Mouse (Mus musculus): ENCODE results near the gene Gprc5c.

Gprc5c gene

DNA sequence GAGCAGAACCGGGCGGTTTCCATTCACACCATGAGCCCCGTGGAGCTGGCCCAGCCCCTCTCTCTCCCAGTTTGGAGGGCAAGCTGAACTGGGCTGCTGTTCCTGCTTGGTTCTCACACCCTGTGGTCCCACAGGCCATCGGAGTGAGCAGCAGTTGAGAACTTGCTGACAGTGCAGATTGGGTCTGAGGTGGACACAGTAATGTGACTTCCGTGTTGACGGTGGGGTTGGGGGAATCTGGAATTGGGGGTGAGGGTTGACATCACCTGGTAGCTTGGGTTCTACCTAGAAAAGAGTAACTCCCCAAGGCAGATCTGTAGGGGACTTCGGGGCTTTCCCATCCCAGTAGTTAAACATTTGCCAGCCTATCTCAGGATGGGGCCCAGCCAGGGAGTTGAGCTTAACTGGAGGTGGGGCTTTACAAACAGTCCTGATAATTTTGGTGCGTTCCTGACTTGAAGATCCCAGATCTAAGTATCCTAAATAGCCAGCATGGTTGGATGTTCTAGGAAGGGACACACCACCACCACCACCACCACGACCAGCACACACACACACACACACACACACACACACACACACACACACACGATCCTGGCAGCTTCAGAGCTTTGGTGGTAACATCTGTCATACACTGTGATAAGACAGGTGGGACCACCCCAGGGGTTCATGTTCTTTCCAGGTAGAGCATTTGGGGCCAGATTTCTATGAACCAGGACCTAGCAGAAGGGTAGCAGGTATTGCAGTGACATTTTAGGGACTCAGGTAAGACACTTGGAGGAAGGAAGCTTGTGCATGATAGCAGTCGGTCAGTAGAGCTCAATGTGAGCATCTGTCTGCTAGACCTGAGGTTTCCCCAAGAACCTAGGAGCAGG is 16.6 kb downstream of the Gprc5c start:
- ATAC-seq (ENCODE audit: low TSS enrichment), result no peak

DNA sequence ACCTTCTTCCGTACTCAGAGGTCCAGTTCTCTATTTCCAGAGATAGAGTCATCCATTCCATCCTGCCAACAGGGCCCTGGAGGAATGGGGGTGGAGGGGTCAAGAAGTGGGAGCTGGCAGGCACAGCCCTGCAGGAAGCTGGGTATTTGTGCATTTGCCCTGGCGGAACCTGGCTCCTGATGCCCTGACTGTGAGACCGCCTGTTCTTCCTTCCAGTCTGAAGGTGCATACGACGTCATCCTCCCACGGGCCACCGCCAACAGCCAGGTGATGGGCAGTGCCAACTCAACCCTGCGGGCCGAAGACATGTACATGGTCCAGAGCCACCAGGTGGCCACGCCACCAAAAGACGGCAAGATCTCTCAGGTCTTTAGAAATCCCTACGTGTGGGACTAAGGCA is 17.3 kb downstream of the Gprc5c start:
- no peak for ATAC-seq (ENCODE audit: low TSS enrichment)

DNA sequence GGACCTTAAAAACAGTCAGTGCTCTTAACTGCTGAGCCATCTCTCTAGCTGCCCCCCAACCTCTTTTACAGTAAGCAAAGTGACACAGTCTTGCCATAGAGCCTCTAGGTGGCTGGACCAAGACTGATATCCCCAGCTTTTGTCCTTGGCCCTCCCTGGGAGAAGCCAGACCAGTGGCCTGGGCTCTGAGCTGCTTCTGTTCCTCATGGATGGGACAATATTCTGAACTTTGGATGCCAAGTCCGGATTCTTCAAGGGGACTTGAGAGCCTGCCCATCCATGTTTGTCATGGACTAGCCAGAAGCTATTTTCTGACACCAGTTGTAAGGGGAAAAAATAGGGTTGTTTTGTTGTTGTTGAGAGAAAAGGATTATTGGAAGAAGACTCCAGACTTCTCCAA is 18.8 kb downstream of the Gprc5c start:
- ATAC-seq (ENCODE audit: low TSS enrichment), result no peak

DNA sequence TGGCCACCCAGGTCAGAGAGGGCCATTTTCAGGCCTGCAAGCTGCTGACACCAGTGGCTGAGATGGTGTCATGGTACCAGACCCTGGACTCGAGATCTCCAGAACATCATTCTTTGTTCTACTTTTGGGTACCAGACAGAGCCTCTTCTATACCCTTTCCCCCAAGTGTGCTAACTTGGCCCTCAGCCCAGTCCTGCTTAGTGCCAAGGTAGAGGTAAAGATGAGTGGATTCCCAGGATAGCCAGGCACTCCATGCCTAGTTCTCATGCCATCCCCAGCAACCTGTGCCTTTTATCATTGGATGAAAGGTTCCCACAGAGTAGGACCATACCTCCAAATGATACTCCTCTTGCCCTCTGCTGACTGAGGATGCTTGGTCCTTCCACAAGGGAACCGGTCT is 20.6 kb downstream of the Gprc5c start:
- ATAC-seq (ENCODE audit: low TSS enrichment), result no peak

DNA sequence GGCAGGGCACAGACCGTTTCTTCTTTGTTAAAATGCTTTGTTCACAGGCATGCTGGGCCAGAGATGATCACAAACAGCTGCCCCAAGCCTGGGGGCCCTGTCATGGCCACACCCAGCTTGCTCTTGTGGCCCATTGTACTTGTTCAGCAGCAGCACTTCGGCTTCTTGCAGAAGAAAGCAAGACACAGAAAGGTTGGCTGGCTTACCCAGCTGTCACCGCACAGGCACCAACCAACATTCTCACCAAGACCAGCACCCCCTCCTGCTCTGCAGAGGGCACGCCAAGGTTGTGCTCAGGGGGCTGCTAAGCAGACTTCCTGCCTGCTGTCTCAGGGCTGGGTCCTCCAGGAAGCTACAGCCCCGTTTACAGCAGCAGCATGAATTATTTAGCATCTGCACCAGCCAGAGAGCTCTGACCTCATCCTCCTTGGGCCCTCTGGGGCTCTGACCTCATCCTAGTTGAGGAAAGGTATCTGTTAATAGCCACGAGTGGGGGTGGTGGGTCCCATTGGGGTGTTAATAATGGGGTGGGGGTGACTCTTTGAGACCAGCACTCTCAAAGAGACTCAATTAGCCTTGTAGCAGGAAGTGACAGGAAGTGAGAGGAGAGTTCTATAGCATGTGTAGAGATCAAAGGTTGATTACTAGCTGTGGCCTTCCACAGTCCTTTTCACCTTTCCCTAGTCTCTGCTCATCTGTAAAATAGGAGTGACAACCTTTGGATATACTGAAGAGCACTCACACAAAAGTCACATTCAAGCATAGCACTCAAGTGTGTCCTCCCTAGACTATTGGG is 22.3 kb downstream of the Gprc5c start:
- ATAC-seq (ENCODE audit: low TSS enrichment), result no peak

DNA sequence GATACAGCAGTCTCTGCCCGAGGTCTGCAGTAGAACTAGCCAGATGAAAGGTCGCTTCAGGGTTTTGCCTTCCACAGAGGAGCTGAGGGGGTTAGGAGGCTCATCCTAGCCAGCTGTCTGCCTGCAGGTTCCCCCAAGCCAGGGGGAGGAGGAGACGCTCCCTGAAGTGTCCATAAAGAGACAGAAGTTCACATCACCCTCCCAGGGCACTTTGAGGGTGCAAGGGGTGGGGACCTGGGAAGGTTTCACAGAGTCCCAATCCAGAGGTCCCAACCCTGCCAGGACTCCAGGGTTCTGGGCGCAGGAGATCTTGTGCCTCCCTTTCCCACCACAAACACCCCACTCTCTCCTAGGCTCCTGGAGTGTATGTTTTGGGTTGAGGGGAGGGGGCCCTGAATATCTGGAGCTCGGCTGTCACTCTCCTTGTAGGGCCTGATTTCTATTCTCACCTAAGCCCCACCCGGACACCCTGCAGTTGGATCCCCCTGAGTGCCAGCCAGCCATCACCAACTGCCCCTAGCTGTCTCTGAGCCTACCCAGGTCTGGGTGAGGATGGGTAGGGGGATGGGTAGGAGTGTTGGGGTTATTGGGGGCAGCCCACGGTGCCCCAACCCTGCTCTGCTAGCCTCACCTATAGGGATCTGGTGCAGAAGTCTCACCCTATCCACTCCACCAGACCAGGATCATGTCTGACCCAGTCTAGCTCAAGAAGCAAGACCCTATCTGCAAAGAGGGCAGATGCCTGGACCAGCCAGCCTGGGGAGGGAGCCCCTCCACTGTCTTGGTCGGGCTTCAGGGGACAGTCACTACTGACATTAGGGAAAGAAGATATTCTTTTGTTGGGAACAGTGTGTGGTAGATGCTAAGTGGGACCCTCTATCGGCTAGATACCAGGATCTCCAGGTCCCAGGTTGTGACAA is 23.5 kb downstream of the Gprc5c start:
- ATAC-seq (ENCODE audit: low TSS enrichment), result no peak

DNA sequence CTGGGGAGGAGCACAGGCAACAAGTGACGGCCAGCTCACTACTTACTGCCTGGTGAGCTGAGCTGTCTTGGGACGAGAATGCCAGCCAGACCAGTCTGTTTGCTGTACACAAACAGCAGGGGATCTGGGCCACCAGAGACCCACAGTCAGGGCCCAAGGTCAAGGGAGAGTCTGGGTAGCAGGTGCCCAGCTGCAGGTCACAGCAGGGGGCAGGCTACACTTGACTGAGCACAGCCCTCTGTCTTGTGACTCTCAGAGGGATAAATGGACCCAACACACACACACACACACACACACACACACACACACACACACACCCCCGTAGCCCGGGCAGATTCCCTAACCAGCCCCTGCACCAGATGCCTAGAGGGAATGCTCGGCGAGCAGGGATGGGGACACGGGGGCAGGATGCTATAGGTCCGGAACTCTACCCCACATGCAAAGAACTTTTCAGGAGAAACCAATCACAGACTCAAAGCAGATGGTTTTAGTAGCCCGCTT is 24.4 kb downstream of the Gprc5c start:
- ATAC-seq (ENCODE audit: low TSS enrichment), result peak; percentile 57; the same call in 1 of the 2 replicates

DNA sequence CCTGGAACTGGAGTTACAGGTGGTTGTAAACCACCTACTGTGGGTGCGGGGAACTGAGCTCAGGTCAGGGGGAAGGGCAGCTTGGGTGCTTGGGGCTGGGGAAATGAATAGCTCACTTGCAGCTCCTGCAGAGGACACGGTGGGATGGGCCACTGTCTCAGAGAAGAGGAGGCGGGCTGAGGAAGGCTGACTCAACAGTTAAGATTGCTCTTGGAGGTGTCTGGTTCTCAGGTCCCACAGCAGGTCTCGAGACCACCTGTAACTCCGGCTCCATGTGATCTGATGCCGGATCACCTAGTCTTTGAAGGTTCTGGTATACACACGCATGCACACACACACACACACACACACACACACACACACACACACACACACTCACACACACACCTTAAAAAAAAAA is 25.2 kb downstream of the Gprc5c start:
- ATAC-seq (ENCODE audit: low TSS enrichment), result no peak

DNA sequence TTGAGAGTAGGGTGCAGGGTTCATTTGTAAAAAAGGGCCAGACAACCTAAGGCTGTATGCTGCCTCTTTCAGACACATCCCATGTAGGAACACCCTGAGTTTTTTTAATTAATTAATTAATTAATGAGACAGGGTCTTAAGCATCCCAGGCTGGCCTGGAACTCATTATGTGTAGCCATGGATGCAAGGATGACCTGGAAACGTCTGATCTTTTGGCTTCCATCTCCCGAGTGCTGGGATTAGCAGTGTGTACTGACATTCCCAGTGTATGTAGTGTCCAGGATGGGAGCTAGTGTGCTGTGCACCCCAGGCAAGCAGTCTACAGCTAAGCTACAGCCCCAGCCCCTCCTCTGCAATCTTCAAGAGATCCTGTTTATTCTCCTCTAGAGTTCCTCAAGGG is 25.7 kb downstream of the Gprc5c start:
- no peak for ATAC-seq (ENCODE audit: low TSS enrichment)

DNA sequence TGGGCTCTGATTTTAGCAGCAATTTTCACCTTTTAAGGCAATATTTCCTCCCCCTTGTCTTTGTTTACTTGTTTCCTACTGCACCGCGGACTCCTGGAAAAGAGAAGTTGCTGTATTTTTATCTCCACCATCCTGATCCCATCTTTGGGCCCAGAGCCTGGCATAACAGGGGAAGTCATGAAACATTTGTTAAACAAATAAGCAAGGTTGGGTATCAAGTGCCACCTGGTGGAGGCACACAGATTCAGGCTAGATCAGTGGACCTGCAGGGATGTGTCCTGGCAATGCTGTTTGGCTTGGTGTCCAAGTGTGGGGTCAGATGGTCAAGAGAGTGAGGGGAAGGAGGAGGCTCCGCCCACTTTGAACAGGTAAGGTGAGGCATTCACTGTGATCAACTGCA is 26.2 kb downstream of the Gprc5c start:
- ATAC-seq (ENCODE audit: low TSS enrichment), result no peak; the same call in 1 of the 2 replicates

DNA sequence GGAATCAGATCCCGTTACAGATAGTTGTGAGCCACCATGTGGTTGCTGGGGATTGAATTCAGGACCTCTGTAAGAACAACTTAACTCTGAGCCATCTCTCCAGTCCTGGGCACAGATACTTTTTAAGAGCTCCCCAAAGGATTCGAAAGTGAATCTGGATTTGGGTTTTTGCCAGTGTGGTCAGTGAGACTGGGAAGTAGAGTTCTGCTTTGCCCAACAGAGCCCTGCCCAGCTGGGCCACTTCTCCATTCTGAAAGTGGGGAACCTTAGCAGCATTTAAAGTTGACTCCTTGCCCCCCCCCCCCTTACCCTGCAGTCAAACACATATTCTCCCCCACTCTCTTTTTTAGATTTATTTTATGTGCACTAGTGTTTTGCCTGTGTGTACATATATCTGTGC is 28.7 kb downstream of the Gprc5c start:
- no peak for ATAC-seq (ENCODE audit: low TSS enrichment)

DNA sequence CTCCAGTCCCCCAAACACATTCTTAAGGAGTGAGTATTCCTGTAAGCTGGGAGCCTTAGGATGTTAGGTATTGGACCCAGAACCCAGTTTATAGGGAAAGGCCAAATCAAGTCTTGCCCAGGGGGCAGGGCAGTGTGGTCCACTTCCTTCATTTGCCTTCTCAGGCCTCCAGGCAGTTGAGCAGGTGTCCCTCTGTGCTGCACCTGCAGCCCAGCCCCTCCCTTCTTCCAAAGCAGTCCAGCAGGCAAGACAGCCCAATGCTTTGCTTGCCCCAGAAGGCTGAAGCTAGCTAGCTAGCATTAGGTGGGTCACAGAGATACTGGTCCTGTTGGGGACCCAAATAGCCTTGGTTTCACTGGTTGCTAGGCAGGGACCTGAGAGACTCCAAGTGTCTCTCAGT is 29.2 kb downstream of the Gprc5c start:
- ATAC-seq (ENCODE audit: low TSS enrichment), result no peak

DNA sequence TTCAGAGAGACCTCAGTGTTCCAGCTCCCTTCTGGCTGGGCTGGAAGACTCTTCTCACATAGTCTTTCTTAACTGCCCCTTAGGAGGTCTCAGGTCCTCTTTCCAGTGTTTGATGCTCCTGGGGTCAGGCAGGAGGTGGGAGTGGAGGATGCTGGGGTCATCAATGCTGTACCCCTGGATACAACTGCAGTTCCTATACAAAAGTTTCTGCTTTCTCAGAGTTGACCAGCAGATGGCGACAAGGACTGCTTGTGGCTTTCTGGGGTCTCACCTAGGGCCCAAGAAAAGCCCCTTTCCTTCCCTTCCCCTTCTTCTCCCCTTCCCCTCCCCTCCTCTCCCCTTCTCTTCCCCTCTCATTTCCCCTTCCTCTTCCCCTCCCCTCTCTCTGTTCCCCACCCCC is 29.6 kb downstream of the Gprc5c start:
- ATAC-seq (ENCODE audit: low TSS enrichment), result no peak

DNA sequence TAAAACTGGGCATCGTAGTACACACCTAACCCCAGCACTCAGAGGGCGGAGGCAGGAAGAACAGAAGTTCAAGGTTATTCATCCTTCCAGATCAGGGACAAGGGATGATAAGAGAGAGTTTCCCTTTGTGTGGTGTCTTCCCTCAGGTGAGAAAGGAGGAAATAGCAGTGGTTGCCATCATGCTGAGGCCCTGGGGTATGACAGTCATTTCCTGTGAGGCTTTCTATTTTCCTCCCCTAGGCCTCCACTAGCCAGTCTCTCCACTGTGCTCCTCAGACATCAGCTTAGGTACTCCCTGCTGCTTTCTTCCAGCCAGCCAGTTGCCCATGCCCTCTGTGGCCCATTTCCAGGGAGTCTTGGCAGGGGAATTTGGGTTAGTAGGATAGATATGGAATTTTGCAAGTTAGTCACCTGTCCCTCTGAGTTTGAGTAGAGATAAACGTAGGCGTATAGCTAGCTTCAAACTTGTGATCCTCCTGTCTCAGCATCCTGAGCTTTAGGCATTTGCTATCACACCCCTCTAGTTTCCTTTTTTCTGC is 32.4 kb downstream of the Gprc5c start:
- ATAC-seq (ENCODE audit: low TSS enrichment), result no peak

DNA sequence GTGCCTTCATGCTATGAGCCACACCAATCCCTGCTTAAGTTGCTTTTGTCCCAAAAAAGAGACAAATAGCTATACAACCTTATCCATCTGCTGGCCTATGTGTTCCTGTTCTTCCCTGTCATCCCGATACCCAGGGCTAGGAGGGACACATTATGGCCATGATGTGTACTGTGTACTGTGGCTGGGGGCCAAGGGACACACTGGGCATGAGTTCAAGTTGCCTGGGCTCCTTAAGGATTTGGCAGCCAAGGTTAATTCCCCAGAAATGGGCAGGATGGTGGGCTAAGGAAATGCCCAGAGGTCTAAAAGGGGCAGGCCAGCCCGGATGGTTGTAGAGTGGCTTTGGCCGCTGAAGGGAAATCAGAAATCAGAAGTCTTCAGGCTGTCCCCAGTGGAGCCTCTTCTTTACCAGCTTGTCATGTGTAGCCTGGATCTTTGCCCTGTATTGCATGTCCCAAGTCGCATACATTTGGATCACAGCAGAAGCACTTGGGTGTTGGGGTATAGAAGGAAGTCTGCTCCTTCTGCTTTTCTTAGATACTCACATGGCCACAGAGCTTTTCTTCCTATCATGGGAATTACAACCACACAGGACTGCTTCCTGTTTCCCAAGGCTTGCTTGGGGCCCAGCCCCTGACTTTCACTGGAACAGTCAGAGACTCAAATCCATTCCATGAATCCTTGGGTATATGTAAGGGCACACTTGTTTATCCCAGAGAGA is 33.6 kb downstream of the Gprc5c start:
- no peak for ATAC-seq (ENCODE audit: low TSS enrichment)

DNA sequence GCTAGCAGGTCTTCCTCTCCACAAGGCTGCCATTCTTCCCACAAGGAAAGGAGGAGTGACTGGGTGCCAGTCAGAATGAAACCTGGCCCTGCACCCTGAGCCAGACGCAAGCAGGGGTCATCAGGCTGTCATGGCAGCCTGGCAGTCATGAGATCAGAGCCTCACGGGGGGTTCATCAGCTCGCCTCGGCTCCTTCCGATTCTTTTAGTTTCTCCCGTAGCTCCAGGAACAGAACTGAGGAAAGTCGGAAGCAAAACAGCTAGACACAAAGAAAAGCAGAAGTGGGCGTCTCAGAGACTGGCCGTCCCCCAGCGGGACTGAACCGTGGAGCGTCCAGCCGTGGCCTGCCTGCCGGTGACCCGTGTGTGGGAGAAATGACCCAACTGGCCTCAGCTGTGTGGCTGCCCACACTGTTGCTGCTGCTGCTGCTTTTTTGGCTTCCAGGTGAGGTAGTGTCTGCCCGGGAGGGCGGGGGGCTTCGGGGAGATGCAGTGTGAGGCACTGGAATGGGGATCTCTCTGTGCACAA is 39.1 kb downstream of the Gprc5c start, which contains the start of gene Cd300a:
Gene Cd300a (plus strand): TSS at position 51 of the 528 bp plus-strand sequence.
- no peak for ATAC-seq (ENCODE audit: low TSS enrichment)

DNA sequence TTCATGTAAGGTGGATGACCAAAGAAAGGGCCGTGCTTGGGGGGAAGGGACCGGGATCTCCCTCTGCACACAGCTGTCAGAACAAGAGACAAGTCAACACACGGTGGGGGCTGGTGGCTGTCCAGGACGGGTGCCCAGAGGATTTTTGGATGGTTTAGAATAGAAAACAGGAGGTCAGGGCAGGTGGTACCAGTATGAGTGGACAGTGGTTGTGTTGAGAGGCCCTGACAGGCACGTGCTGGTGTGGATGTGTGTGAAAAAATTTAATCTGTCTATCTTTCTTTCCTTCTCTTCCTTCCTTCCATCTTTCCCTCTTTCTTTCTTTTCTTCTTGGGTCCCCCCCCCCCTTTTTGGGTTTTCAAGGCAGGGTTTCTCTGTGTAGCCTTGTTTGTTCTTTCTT is 39.6 kb downstream of the Gprc5c start:
- ATAC-seq (ENCODE audit: low TSS enrichment), result no peak

DNA sequence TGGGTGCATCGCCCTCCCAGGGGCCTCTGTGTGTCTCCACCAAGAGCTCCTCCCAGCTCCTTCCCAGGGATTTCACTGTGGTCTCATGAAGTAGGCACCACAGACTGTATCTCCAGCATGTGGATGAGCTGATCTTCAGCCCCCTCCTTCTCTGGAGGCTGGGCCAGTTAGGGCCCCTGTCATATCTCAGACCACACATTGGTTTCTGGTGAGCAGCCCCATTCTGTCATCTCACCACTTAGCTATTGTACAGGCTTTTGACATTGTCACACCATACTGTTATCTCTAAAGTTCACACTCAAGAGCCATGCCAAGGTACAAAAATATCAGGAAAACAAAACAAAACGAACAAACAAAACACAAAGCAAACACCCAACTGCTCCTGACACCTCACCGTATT is 45.1 kb downstream of the Gprc5c start:
- no peak for ATAC-seq (ENCODE audit: low TSS enrichment)

DNA sequence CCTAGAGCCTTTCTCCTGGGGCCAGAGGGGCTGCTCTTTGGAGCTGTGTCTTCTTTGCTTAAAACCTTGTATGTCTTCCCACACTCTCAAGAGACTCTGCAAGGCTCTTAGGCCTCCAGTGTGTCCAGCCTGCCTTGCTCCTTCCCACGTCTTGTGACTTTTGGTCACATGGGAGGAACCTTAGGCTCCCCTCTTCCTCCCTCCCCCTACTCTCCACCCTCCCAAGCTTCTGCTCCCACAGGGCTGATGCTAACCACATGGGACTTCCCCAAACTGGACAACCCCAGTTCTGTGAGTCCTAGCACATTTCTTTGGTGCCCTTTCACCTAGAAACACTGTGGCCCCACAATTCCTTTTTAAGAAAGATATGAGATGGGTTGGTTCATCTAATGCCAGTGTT is 47.1 kb downstream of the Gprc5c start:
- no peak for ATAC-seq (ENCODE audit: low TSS enrichment)

DNA sequence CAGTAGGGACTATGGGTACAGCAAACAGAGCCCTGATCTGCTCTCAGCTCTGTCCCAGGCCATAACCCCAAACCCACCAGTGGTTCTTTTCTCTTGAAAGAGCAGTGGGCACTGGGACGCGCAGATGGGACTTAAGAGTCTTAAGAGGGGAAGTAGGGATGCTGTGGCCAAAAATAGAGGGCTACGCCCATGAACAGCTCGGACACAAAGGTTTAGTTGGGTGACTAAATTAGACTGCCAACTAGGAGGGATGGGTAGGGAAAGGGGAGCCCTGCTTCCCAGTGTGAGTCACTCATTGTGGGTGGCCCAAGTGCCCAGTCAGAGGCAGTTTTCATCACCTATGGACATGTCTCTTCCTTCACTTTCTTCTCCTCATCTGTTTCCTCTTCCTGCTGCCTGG is 52.3 kb downstream of the Gprc5c start:
- no peak for ATAC-seq (ENCODE audit: low TSS enrichment)

DNA sequence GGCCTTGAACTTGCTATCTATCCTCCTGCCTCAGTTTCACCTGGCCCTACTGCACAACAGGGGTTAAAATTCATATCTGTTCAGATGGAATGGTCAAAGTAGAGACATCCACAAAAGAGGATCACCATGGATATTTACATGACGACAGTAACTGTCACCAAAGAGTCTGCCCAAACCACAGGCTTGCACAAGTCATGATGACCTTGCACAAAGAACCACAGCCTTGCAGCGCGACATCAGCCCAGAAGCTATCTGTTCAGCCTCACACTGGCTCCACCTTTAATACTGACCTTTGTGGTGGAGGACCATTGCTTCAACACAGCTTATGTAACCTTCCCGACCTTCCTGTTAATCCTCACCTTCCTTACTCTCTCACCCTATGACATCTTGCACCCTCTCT is 56.6 kb downstream of the Gprc5c start:
- no peak for ATAC-seq (ENCODE audit: low TSS enrichment)

Measured in frontal cortex, adult (tissue).